Mouse (Mus musculus): ENCODE results near the gene Gas1.

DNA sequence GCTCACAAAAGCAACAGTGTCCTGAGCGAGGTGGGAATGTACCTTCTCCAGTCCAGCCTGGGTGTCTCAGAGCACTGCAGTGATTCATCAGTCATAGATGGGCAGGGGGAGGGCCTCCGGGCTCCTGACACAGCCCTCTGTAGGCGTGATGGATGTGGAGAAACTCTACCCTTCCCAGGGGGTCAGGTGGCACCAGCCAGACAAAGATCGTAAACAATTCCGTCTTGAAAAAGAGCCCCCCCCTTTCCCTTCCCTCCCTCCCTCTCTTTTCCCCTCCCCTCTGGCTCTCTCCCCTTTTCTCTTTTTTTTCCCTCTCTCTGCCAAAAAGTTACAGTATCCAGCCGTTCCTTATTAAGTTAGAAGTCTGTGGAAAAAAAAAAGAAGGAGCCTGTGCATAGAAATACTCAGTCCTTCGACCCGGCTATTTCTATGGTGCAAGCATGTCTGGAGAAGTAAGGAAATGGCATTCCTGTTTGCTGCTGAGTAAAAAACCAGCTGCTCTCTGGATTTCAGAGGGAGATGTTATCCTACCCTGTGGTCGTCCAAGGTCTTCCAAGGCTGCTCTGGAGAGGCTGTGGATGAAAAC lies 49.2 kb upstream of the Gas1 start:
- TF ChIP-seq CTCF (IDR thresholded peaks at IDR 0.05; ENCODE audit: control insufficient read depth, insufficient read depth, low read length): no peak
- TF ChIP-seq POLR2A (IDR thresholded peaks at IDR 0.05; ENCODE audit: borderline replicate concordance, control insufficient read depth, low read depth, low read length): no peak

Data from bone marrow, adult 2 months (tissue).